Mouse (Mus musculus) thymus, postnatal 4 days (tissue): ENCODE measurements at regions not wholly inside any gene's neighbourhood (a gene's known extent, or its start where the extent isn't known, plus 50 kb on each side); places are given as distances from the start of the nearest gene placed in this dataset.

Experiments used
- DNase-seq: peaks from one replicate; pipeline ENCODE4 v3.0.0; 2021

- DNase-seq, result no peak
Observed at GRCm38 (mm10) chr6:51641965-51642364, 118.3 kb downstream of the Snx10 start.

- DNase-seq, result no peak
Observed at GRCm38 (mm10) chr6:51648813-51649212, 125.1 kb downstream of the Snx10 start.

GRCm38 (mm10) chr6:51653753-51654152 is 130.1 kb downstream of the Snx10 start:
- DNase-seq, result no peak

- DNase-seq, result peak; percentile 40
Observed at GRCm38 (mm10) chr6:51654991-51655390, 131.3 kb downstream of the Snx10 start.

GRCm38 (mm10) chr6:51656078-51656477 is 132.4 kb downstream of the Snx10 start:
- DNase-seq, result no peak

GRCm38 (mm10) chr6:51656883-51657640 is 133.4 kb downstream of the Snx10 start:
- no peak for DNase-seq

GRCm38 (mm10) chr6:51658360-51658759 is 134.7 kb downstream of the Snx10 start:
- DNase-seq, result no peak

- no peak for DNase-seq
Observed at GRCm38 (mm10) chr6:51663178-51663577, 139.5 kb downstream of the Snx10 start.

- DNase-seq, result no peak
Observed at GRCm38 (mm10) chr6:51664049-51664448, 140.3 kb downstream of the Snx10 start.

- DNase-seq, result no peak
Observed at GRCm38 (mm10) chr6:51667022-51667421, 143.3 kb downstream of the Snx10 start.

GRCm38 (mm10) chr6:51675342-51675945 is 151.7 kb downstream of the Snx10 start:
- no peak for DNase-seq

GRCm38 (mm10) chr6:51677162-51677996 is 153.7 kb downstream of the Snx10 start:
- no peak for DNase-seq

GRCm38 (mm10) chr6:51678743-51679142 is 155.0 kb downstream of the Snx10 start:
- DNase-seq, result no peak

- no peak for DNase-seq
Observed at GRCm38 (mm10) chr6:51680239-51680857, 156.6 kb downstream of the Snx10 start.

GRCm38 (mm10) chr6:51683131-51683530 is 159.4 kb downstream of the Snx10 start:
- no peak for DNase-seq

- DNase-seq, result no peak
Observed at GRCm38 (mm10) chr6:51685651-51686287, 162.1 kb downstream of the Snx10 start.

GRCm38 (mm10) chr6:51690795-51691563 is 167.3 kb downstream of the Snx10 start:
- DNase-seq, result no peak

- no peak for DNase-seq
Observed at GRCm38 (mm10) chr6:51693984-51694383, 170.3 kb downstream of the Snx10 start.

- no peak for DNase-seq
Observed at GRCm38 (mm10) chr6:51696396-51696795, 172.7 kb downstream of the Snx10 start.

- no peak for DNase-seq
Observed at GRCm38 (mm10) chr6:51697754-51698153, 174.1 kb downstream of the Snx10 start.

- no peak for DNase-seq
Observed at GRCm38 (mm10) chr6:51698244-51698643, 174.5 kb downstream of the Snx10 start.
